9 mouse cellular contexts compared by ENCODE assay signal in the genomic region with DNA sequence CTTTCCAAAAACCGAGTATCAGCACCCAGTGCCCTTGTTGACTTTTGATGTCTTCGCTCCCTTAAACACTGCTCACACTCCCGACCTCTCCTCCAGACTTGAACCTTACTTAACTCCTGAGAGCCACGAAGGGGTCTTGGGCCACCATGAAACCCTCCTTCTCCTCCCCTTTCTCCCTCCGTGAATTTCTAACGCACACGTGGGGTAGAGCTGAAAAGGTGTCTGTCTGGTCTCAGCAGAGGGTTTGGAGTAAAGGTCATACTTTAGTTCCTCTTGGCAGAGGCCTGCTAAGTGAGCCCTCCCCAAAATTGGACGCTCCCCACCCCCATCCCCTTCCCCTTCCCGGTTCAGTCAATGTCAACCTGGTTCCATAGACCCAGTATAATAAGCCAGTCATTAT. TPM values are rescaled to one million over a fixed set of nuclear protein-coding genes. Genes with fewer than 3 reads are reported as not detected.
A peak's percentile ranks its signal among the peaks of the same experiment; 100 is the strongest.
DNase-seq lines count a peak whose midpoint lies in the region; ATAC-seq and TF ChIP-seq lines count a peak whose summit lies in the region.
"Had no signal": no experiment of that assay in that cellular context is flagged by ENCODE, and none has a peak within 500 bp of the region (broad histone marks: within the 10 kb centered on the region; RNA-seq: fewer than 3 reads in every experiment).

No protein-coding gene starts in this region.

- in situ Hi-C loops in ES-E14 (cut with MboI; ENCODE audit: low sequenced_read_pairs in 2 of 2, unreplicated experiment in 2 of 2), result no loop called here

- H3K4me3 ChIP-seq in ES-E14 (ENCODE audit: insufficient read depth in 1 of 2, low read depth in 1 of 2, low read length in 2 of 2, poor library complexity in 1 of 2, severe bottlenecking in 1 of 2), result peak overlapping the region; percentile 70 to 74
- peak overlapping the region; percentile 96 for H3K4me3 ChIP-seq in heart, embryonic 13.5 days
- H3K4me3 ChIP-seq in midbrain, embryonic 16.5 days (ENCODE audit: low read depth, low read length), result peak overlapping the region; percentile 97

- intact Hi-C loops in gastrocnemius, postnatal 14 days (cut with DNase I; ENCODE audit: low total_unique reads), result no loop called here

- no peaks in the 10 kb centered on the region for H3K36me3 ChIP-seq in ES-E14 (ENCODE audit: control insufficient read depth, insufficient read depth, low read length, poor library complexity, severe bottlenecking)
- no peaks in the 10 kb centered on the region for H3K36me3 ChIP-seq in heart, embryonic 13.5 days
- no peaks in the 10 kb centered on the region for H3K36me3 ChIP-seq in midbrain, embryonic 16.5 days (ENCODE audit: control insufficient read depth, insufficient read depth, low read length)

- peak overlapping the region; percentile 82 for H3K4me2 ChIP-seq in heart, embryonic 13.5 days
- peak overlapping the region; percentile 72 for H3K4me2 ChIP-seq in midbrain, embryonic 16.5 days (ENCODE audit: low read length)

- no peaks in the 10 kb centered on the region for H3K27me3 ChIP-seq in heart, embryonic 13.5 days (replicated peaks)
- H3K27me3 ChIP-seq in midbrain, embryonic 16.5 days (ENCODE audit: control insufficient read depth, insufficient read depth, low read depth, low read length), result no peaks in the 10 kb centered on the region

- peak; percentile 33 to 50 for DNase-seq in cerebellum, postnatal 10 days
- no peak for DNase-seq in cerebellum, adult 8-10 months
- peak; percentile 21 for DNase-seq in ES-E14 (ENCODE audit: low read depth, low spot score)
- DNase-seq in kidney, postnatal 36 days, result peak; percentile 67 to 72
- no peak for DNase-seq in layer of hippocampus, postnatal 36 days
- no peak for DNase-seq in gastrocnemius, postnatal 14 days

- H3K9me3 ChIP-seq in ES-E14 (ENCODE audit: control insufficient read depth, insufficient read depth, low read depth, low read length), result no peaks in the 10 kb centered on the region
- no peaks in the 10 kb centered on the region for H3K9me3 ChIP-seq in heart, embryonic 13.5 days
- H3K9me3 ChIP-seq in midbrain, embryonic 16.5 days (replicated peaks; ENCODE audit: control insufficient read depth, low read length, poor library complexity, severe bottlenecking), result no peaks in the 10 kb centered on the region

- H3K9ac ChIP-seq in ES-E14 (ENCODE audit: insufficient read depth, low read depth, low read length, poor library complexity, severe bottlenecking), result peak overlapping the region; percentile 81
- peak overlapping the region; percentile 92 for H3K9ac ChIP-seq in heart, embryonic 13.5 days
- peak overlapping the region; percentile 80 for H3K9ac ChIP-seq in midbrain, embryonic 16.5 days (ENCODE audit: low read depth, low read length)

- WGBS in heart, embryonic 13.5 days, result 1% methylated on average over 9 of the region's 9 CpGs
- 2% methylated on average over 9 of the region's 9 CpGs for WGBS in midbrain, embryonic 16.5 days

- H3K4me1 ChIP-seq in ES-E14 (ENCODE audit: control insufficient read depth in 2 of 2, insufficient read depth in 2 of 2, low read length in 2 of 2, poor library complexity in 1 of 2), result 0 out of 4 replicates have a peak, but pooled peaks cover 0 to 2% of the 10 kb centered on the region in 2 experiments
- peaks cover 26% of the 10 kb centered on the region for H3K4me1 ChIP-seq in heart, embryonic 13.5 days
- H3K4me1 ChIP-seq in midbrain, embryonic 16.5 days (ENCODE audit: control insufficient read depth, insufficient read depth, low read length), result peaks cover 21% of the 10 kb centered on the region

- no peak overlapping the region for H3K27ac ChIP-seq in ES-E14 (ENCODE audit: insufficient read depth, low read depth, low read length, poor library complexity, severe bottlenecking)
- peak overlapping the region; percentile 99 for H3K27ac ChIP-seq in heart, embryonic 13.5 days (replicated peaks)
- peak overlapping the region; percentile 80 for H3K27ac ChIP-seq in midbrain, embryonic 16.5 days (ENCODE audit: low read length)

- no peak for ATAC-seq in heart, embryonic 13.5 days (ENCODE audit: extremely low read depth, insufficient number of reproducible peaks, low FRiP score, low TSS enrichment)
- ATAC-seq in midbrain, embryonic 16.5 days, result no peak

TF ChIP-seq in ES-E14, 5 proteins besides CTCF, POLR2A, EP300 and RAD21:
- TF ChIP-seq MAFK (IDR thresholded peaks at IDR 0.05; ENCODE audit: insufficient read depth, low read depth, low read length) (no peak), CHD2 (IDR thresholded peaks at IDR 0.05; ENCODE audit: low read depth, low read length) (no peak), HCFC1 (IDR thresholded peaks at IDR 0.05; ENCODE audit: borderline replicate concordance, insufficient read depth, low read length) (no peak), ZNF384 (IDR thresholded peaks at IDR 0.05; ENCODE audit: low read depth, low read length) (no peak), ZC3H11A (IDR thresholded peaks at IDR 0.05; ENCODE audit: borderline replicate concordance, low read depth, low read length) (no peak)

RNA-seq across cellular contexts. Expression of a gene that starts 1.2 kb away (rescaled TPM):
- 17.3 and 26.8 TPM in 2 replicates for total RNA-seq in ES-E14 (2012; rRNA removed)
- polyA plus RNA-seq in heart, embryonic 13.5 days (2015; fragmentation: Nextera tagmentation; extraction: Ambion mirVana), result 223 and 234 TPM in 2 replicates
- polyA plus RNA-seq in midbrain, embryonic 16.5 days (2015; fragmentation: Nextera tagmentation; extraction: Ambion mirVana), result 208 and 215 TPM in 2 replicates
- 100 to 1,000 TPM; 138 to 150 TPM for total RNA-seq in layer of hippocampus, postnatal 36 days (2021)
- 100 to 1,000 TPM; 195 to 234 TPM for total RNA-seq in gastrocnemius, postnatal 14 days (2021)

RNA-seq across cellular contexts. Expression of a gene that starts 1.4 kb away (rescaled TPM):
- 9.2 and 10.2 TPM in 2 replicates for total RNA-seq in ES-E14 (2012; rRNA removed)
- 15.2 and 17.2 TPM in 2 replicates for polyA plus RNA-seq in heart, embryonic 13.5 days (2015; fragmentation: Nextera tagmentation; extraction: Ambion mirVana)
- 17.6 and 19.4 TPM in 2 replicates for polyA plus RNA-seq in midbrain, embryonic 16.5 days (2015; fragmentation: Nextera tagmentation; extraction: Ambion mirVana)
- total RNA-seq in layer of hippocampus, postnatal 36 days (2021), result 10 to 100 TPM; 87.4 to 91.4 TPM
- total RNA-seq in gastrocnemius, postnatal 14 days (2021), result 100 to 1,000 TPM; 138 to 160 TPM

RNA-seq across cellular contexts. Expression of a gene that starts 23.3 kb away (rescaled TPM):
- 0.11 and 0.22 TPM in 2 replicates for total RNA-seq in ES-E14 (2012; rRNA removed)
- polyA plus RNA-seq in heart, embryonic 13.5 days (2015; fragmentation: Nextera tagmentation; extraction: Ambion mirVana), result 0.03 TPM in 1 of 2 replicates, not detected in the other
- polyA plus RNA-seq in midbrain, embryonic 16.5 days (2015; fragmentation: Nextera tagmentation; extraction: Ambion mirVana), result 0.21 and 0.40 TPM in 2 replicates
- under 1 TPM; 0.42 to 0.63 TPM for total RNA-seq in layer of hippocampus, postnatal 36 days (2021)
- not detected for total RNA-seq in gastrocnemius, postnatal 14 days (2021)
- polyA plus RNA-seq: large intestine, adult 2 months had no signal

Comparison
In these comparisons a context has a peak if more than half of its experiments do, and no peak if none do; other contexts are left out.
1. DNase-seq: peak in cerebellum, postnatal 10 days (2 of 2), ES-E14 (single experiment) and kidney, postnatal 36 days (2 of 2); none in cerebellum, adult 8-10 months (single experiment), layer of hippocampus, postnatal 36 days (0 of 2) and gastrocnemius, postnatal 14 days (single experiment).
2. Peak in every context shown above with its lines, with median percentiles within 50 percentile points of each other: H3K4me3 ChIP-seq and H3K9ac ChIP-seq.